Mouse (Mus musculus): ENCODE results near the gene Plppr4. TPM values are rescaled to one million over a fixed set of nuclear protein-coding genes. Genes with fewer than 3 reads are reported as not detected.
A peak's percentile ranks its signal among the peaks of the same experiment; 100 is the strongest.

The Plppr4 gene
- not detected in 2 replicates for total RNA-seq (2017)

GRCm38 (mm10) chr3:117360528-117360927, at the start of gene Plppr4:
Gene Plppr4 (minus strand): TSS chr3:117360876.
- no peak for ATAC-seq (replicated peaks in 1 of 2; ENCODE audit: insufficient read depth in 1 of 2, low FRiP score in 2 of 2, low TSS enrichment in 1 of 2, low read depth in 1 of 2, poor library complexity in 2 of 2, severe bottlenecking in 2 of 2)

GRCm38 (mm10) chr3:117405821-117406220, 45.1 kb upstream of the Plppr4 start:
- ATAC-seq (replicated peaks in 1 of 2; ENCODE audit: insufficient read depth in 1 of 2, low FRiP score in 2 of 2, low TSS enrichment in 1 of 2, low read depth in 1 of 2, poor library complexity in 2 of 2, severe bottlenecking in 2 of 2), result no peak

- no peak for ATAC-seq (replicated peaks in 1 of 2; ENCODE audit: insufficient read depth in 1 of 2, low FRiP score in 2 of 2, low TSS enrichment in 1 of 2, low read depth in 1 of 2, poor library complexity in 2 of 2, severe bottlenecking in 2 of 2)
Measured at GRCm38 (mm10) chr3:117403740-117404139, 43.1 kb upstream of the Plppr4 start.

GRCm38 (mm10) chr3:117366041-117366440, 5.4 kb upstream of the Plppr4 start:
- no peak for ATAC-seq (replicated peaks in 1 of 2; ENCODE audit: insufficient read depth in 1 of 2, low FRiP score in 2 of 2, low TSS enrichment in 1 of 2, low read depth in 1 of 2, poor library complexity in 2 of 2, severe bottlenecking in 2 of 2)

- peak; percentile 73 to 79 for ATAC-seq (replicated peaks in 1 of 2; ENCODE audit: insufficient read depth in 1 of 2, low FRiP score in 2 of 2, low TSS enrichment in 1 of 2, low read depth in 1 of 2, poor library complexity in 2 of 2, severe bottlenecking in 2 of 2)
Measured at GRCm38 (mm10) chr3:117359686-117360521, 772 bp downstream of the Plppr4 start.

GRCm38 (mm10) chr3:117358981-117359628, 1.6 kb downstream of the Plppr4 start:
- ATAC-seq (replicated peaks in 1 of 2; ENCODE audit: insufficient read depth in 1 of 2, low FRiP score in 2 of 2, low TSS enrichment in 1 of 2, low read depth in 1 of 2, poor library complexity in 2 of 2, severe bottlenecking in 2 of 2), result no peak

GRCm38 (mm10) chr3:117357367-117357766, 3.3 kb downstream of the Plppr4 start:
- no peak for ATAC-seq (replicated peaks in 1 of 2; ENCODE audit: insufficient read depth in 1 of 2, low FRiP score in 2 of 2, low TSS enrichment in 1 of 2, low read depth in 1 of 2, poor library complexity in 2 of 2, severe bottlenecking in 2 of 2)

- no peak for ATAC-seq (replicated peaks in 1 of 2; ENCODE audit: insufficient read depth in 1 of 2, low FRiP score in 2 of 2, low TSS enrichment in 1 of 2, low read depth in 1 of 2, poor library complexity in 2 of 2, severe bottlenecking in 2 of 2)
Measured at GRCm38 (mm10) chr3:117353940-117354339, 6.7 kb downstream of the Plppr4 start.

GRCm38 (mm10) chr3:117346351-117346750, 14.3 kb downstream of the Plppr4 start:
- ATAC-seq (replicated peaks in 1 of 2; ENCODE audit: insufficient read depth in 1 of 2, low FRiP score in 2 of 2, low TSS enrichment in 1 of 2, low read depth in 1 of 2, poor library complexity in 2 of 2, severe bottlenecking in 2 of 2), result no peak

GRCm38 (mm10) chr3:117331502-117331901, 29.2 kb downstream of the Plppr4 start:
- ATAC-seq (replicated peaks in 1 of 2; ENCODE audit: insufficient read depth in 1 of 2, low FRiP score in 2 of 2, low TSS enrichment in 1 of 2, low read depth in 1 of 2, poor library complexity in 2 of 2, severe bottlenecking in 2 of 2), result no peak

- no peak for ATAC-seq (replicated peaks in 1 of 2; ENCODE audit: insufficient read depth in 1 of 2, low FRiP score in 2 of 2, low TSS enrichment in 1 of 2, low read depth in 1 of 2, poor library complexity in 2 of 2, severe bottlenecking in 2 of 2)
Measured at GRCm38 (mm10) chr3:117329485-117329884, 31.2 kb downstream of the Plppr4 start.

- ATAC-seq (replicated peaks in 1 of 2; ENCODE audit: insufficient read depth in 1 of 2, low FRiP score in 2 of 2, low TSS enrichment in 1 of 2, low read depth in 1 of 2, poor library complexity in 2 of 2, severe bottlenecking in 2 of 2), result no peak
Measured at GRCm38 (mm10) chr3:117326551-117326950, 34.1 kb downstream of the Plppr4 start.

GRCm38 (mm10) chr3:117319671-117320070, 41.0 kb downstream of the Plppr4 start:
- peak in 1 of 2 experiments; percentile 12; a peak in 1 of 4 replicates for ATAC-seq (replicated peaks in 1 of 2; ENCODE audit: insufficient read depth in 1 of 2, low FRiP score in 2 of 2, low TSS enrichment in 1 of 2, low read depth in 1 of 2, poor library complexity in 2 of 2, severe bottlenecking in 2 of 2)

- no peak for ATAC-seq (replicated peaks in 1 of 2; ENCODE audit: insufficient read depth in 1 of 2, low FRiP score in 2 of 2, low TSS enrichment in 1 of 2, low read depth in 1 of 2, poor library complexity in 2 of 2, severe bottlenecking in 2 of 2)
Measured at GRCm38 (mm10) chr3:117313339-117313738, 47.3 kb downstream of the Plppr4 start.

GRCm38 (mm10) chr3:117312097-117312496, 48.6 kb downstream of the Plppr4 start:
- ATAC-seq (replicated peaks in 1 of 2; ENCODE audit: insufficient read depth in 1 of 2, low FRiP score in 2 of 2, low TSS enrichment in 1 of 2, low read depth in 1 of 2, poor library complexity in 2 of 2, severe bottlenecking in 2 of 2), result no peak

GRCm38 (mm10) chr3:117310801-117311368, 49.8 kb downstream of the Plppr4 start:
- ATAC-seq (replicated peaks in 1 of 2; ENCODE audit: insufficient read depth in 1 of 2, low FRiP score in 2 of 2, low TSS enrichment in 1 of 2, low read depth in 1 of 2, poor library complexity in 2 of 2, severe bottlenecking in 2 of 2), result no peak

GRCm38 (mm10) chr3:117309580-117309910, 51.1 kb downstream of the Plppr4 start:
- no peak for ATAC-seq (replicated peaks in 1 of 2; ENCODE audit: insufficient read depth in 1 of 2, low FRiP score in 2 of 2, low TSS enrichment in 1 of 2, low read depth in 1 of 2, poor library complexity in 2 of 2, severe bottlenecking in 2 of 2)

- peak in 1 of 2 experiments; percentile 53; a peak in 1 of 4 replicates for ATAC-seq (replicated peaks in 1 of 2; ENCODE audit: insufficient read depth in 1 of 2, low FRiP score in 2 of 2, low TSS enrichment in 1 of 2, low read depth in 1 of 2, poor library complexity in 2 of 2, severe bottlenecking in 2 of 2)
Measured at GRCm38 (mm10) chr3:117308895-117309579, 51.6 kb downstream of the Plppr4 start.
